Mouse (Mus musculus) liver, postnatal 0 days (tissue): Measurements from ENCODE around the gene Cisd3.
"Not testable (repeated sequence)": the region's sequence is repeated elsewhere in the genome, so short reads cannot be mapped to it uniquely, and the experiment has no call there.

ENCODE experiments used
- CTCF ChIP-seq: sonication (generic); IDR thresholded peaks from 2 replicates; pipeline ENCODE4 v1.5.1; 2016; ENCODE audit warnings: antibody characterized with exemption, low read depth
- EP300 ChIP-seq: IDR thresholded peaks from 2 replicates; pipeline ENCODE4 v1.6.1; 2016; ENCODE audit warnings: antibody characterized with exemption, low read depth, mild to moderate bottlenecking

- not testable (repeated sequence) for TF ChIP-seq EP300, CTCF
These were observed 27.7 kb upstream of the Cisd3 start for GRCm38 (mm10) chr11:97657967-97658366.
